Mouse (Mus musculus) layer of hippocampus, postnatal 14 days (tissue): ENCODE data around the gene Atp2a2. TPM values are rescaled to one million over a fixed set of nuclear protein-coding genes. Genes with fewer than 3 reads are reported as not detected.
A peak's percentile ranks its signal among the peaks of the same experiment; 100 is the strongest.

ENCODE experiments used
- DNase-seq, 2 experiments: peaks; one replicate each; pipeline ENCODE4 v3.0.0; 2021 to 2022; ENCODE audit warnings: low spot score in 2 of 2, mixed read lengths in 1 of 2
- total RNA-seq, 2 experiments: library from RNA; stranded (reverse); gene quantifications; 2 replicates each; pipeline ENCODE4 v1.2.3; 2021

The Atp2a2 gene
- total RNA-seq, 2 experiments from 2014 or later: 659 to 669 TPM

GRCm38 (mm10) chr5:122520254-122521129 lies 18.5 kb upstream of the Atp2a2 start:
- DNase-seq: no peak

- DNase-seq: no peak
These were observed 17.1 kb upstream of the Atp2a2 start for GRCm38 (mm10) chr5:122519043-122519660.

GRCm38 (mm10) chr5:122518247-122518646 lies 16.2 kb upstream of the Atp2a2 start:
- DNase-seq: no peak

- DNase-seq: no peak
These were observed 14.9 kb upstream of the Atp2a2 start for GRCm38 (mm10) chr5:122516901-122517300.

GRCm38 (mm10) chr5:122516029-122516730 lies 14.2 kb upstream of the Atp2a2 start:
- no peak for DNase-seq

GRCm38 (mm10) chr5:122514127-122514521 lies 12.1 kb upstream of the Atp2a2 start:
- no peak for DNase-seq

GRCm38 (mm10) chr5:122513421-122514126 lies 11.5 kb upstream of the Atp2a2 start:
- no peak for DNase-seq

- DNase-seq: no peak
These were observed 10.0 kb upstream of the Atp2a2 start for GRCm38 (mm10) chr5:122512011-122512410.

- DNase-seq: no peak
These were observed 9.4 kb upstream of the Atp2a2 start for GRCm38 (mm10) chr5:122511405-122511804.

GRCm38 (mm10) chr5:122510651-122511157 lies 8.7 kb upstream of the Atp2a2 start:
- DNase-seq: peak in 1 of 2 experiments; percentile 60

GRCm38 (mm10) chr5:122509608-122510007 lies 7.6 kb upstream of the Atp2a2 start:
- no peak for DNase-seq

- no peak for DNase-seq
These were observed 6.9 kb upstream of the Atp2a2 start for GRCm38 (mm10) chr5:122508861-122509306.

- no peak for DNase-seq
These were observed 5.4 kb upstream of the Atp2a2 start for GRCm38 (mm10) chr5:122507396-122507795.

- no peak for DNase-seq
These were observed 4.4 kb upstream of the Atp2a2 start for GRCm38 (mm10) chr5:122506462-122506861.

GRCm38 (mm10) chr5:122505554-122505953 lies 3.5 kb upstream of the Atp2a2 start:
- DNase-seq: no peak

GRCm38 (mm10) chr5:122503760-122504119 lies 1.7 kb upstream of the Atp2a2 start:
- no peak for DNase-seq

- DNase-seq: no peak
These were observed 1.2 kb upstream of the Atp2a2 start for GRCm38 (mm10) chr5:122503015-122503759.

GRCm38 (mm10) chr5:122501101-122502076 lies 636 bp downstream of the Atp2a2 start:
- peak; percentile 48 to 52 for DNase-seq

- DNase-seq: no peak
These were observed 1.5 kb downstream of the Atp2a2 start for GRCm38 (mm10) chr5:122500563-122500962.
